Mouse (Mus musculus): Measurements from ENCODE around the gene Rras2.

Gene Rras2

GRCm38 (mm10) chr7:114110500-114110899 lies 7.1 kb downstream of the Rras2 start:
- DNase-seq: no peak

GRCm38 (mm10) chr7:114105886-114106285 lies 11.7 kb downstream of the Rras2 start:
- no peak for DNase-seq

DNA sequence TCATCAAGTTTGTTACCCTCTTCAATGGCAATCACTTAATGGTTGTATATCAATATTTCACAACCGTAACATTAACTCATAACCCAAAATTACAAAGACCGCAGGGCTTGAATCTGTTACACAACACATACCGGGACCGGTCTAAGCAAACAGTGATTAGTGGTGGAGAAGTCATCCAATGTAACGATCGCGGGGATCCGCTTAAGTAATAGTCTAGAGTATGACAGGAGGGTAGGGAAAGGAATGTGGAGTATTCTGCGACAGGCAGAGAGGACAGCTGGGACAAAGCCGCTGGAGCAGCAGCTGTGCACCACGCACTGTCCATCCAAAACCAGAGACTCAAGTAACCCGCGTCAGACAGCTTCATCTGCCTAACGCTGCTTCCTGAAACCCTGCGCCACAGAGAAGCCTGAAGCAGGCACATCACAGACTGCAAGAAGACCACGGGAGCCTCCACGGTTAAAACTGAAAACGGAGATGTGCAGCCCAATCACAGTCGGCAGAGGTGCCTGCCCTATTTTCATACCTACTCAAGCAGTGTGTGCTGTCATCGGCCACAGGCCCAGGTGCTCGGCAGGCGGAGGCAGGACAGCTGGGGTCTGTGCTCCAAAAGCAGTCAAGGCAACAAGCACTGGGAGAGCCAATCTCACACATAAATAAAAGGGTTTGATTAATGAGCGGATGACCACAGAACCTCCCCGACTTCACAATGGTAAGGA lies 13.8 kb downstream of the Rras2 start:
- no peak for DNase-seq

GRCm38 (mm10) chr7:114103152-114103551 lies 14.4 kb downstream of the Rras2 start:
- DNase-seq: no peak

- no peak for DNase-seq
These were observed 15.0 kb downstream of the Rras2 start for GRCm38 (mm10) chr7:114102609-114103008.

GRCm38 (mm10) chr7:114101412-114101811 lies 16.2 kb downstream of the Rras2 start:
- DNase-seq: no peak

- no peak for DNase-seq
These were observed 23.9 kb downstream of the Rras2 start for GRCm38 (mm10) chr7:114093548-114094174.

DNA sequence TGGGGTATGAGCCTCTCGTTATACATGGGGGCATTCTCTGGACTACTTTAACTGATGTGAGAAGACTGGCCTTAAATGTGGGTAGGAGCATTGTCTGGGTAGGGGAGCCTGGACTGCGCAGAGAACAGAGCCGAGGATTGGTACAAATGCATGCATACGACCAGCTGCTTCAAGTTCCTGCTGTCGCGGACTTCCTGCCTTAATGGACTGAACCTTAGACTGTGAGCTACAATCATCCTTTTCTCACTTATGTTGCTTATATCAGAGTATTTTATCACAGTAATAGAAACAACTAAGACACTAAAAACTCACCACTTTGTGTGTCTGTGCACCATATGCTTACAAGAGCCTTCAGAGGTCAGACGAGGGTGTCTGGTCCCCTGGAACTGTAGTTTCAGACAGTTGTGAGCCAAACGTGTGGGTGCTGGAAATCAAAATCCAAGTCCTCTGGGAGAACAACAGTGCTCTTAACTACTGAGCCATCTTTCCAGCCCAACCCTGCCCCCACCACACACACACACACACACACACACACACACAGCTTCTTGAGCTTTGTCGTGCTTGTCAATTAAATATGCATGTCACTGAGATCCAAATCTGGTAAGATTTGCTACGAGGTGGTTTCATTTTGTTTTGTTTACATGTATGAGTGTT lies 26.6 kb downstream of the Rras2 start:
- no peak for DNase-seq

- no peak for DNase-seq
These were observed 27.4 kb downstream of the Rras2 start for GRCm38 (mm10) chr7:114090231-114090630.

DNA sequence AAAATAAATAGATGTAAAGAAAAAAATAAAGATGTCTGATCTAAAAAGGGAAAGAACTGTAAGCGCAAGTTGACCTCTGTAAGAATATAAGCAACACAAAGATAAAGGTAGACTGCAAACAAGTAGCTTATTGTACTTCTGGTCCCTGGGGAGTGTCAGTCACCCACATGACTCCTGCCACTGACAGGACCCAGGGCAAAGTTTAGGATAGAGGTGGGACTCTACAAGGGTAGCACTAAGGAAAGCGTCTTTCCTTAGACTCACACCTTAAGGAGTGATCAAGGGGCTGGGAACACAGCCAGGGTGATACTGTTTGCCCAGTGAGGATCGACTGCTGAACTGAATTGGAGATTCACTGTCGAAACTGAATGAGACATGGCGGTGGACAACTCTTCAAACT lies 28.7 kb downstream of the Rras2 start:
- no peak for DNase-seq

GRCm38 (mm10) chr7:114087986-114088385 lies 29.6 kb downstream of the Rras2 start:
- DNase-seq: no peak

GRCm38 (mm10) chr7:114087341-114087740 lies 30.2 kb downstream of the Rras2 start:
- DNase-seq: no peak

DNA sequence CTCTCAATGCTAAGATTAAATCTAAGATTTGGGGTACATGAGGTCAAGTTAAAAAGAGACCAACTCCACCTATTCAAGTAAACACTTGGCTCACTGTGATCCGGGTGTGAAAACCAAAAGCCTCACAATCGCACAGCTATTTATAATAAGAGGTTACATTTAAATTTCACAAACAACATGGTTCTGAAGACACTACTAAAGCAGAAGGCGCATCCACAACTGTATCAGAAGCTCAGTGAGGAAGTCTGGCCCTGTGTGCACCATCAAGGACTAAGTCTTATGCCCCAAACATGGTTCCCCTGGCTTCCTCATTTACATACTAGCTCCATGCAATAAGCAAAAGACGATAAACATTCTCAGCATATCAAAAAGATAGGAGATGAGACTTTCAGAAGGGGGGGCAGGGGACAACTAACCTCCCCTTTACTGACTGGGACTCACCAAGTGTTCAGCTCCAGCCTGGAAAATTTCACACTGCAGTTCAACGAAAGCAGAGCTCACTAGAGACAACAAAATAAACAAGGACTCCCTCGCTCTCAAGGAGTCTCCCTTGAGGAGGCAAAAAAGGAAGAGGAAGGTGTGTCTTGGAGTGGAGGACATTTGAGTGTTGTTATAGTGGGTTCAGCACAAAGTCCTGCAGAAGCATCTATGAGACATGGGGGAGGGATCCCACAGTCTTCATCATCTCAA lies 31.4 kb downstream of the Rras2 start:
- no peak for DNase-seq

GRCm38 (mm10) chr7:114083760-114084159 lies 33.8 kb downstream of the Rras2 start:
- DNase-seq: no peak

DNA sequence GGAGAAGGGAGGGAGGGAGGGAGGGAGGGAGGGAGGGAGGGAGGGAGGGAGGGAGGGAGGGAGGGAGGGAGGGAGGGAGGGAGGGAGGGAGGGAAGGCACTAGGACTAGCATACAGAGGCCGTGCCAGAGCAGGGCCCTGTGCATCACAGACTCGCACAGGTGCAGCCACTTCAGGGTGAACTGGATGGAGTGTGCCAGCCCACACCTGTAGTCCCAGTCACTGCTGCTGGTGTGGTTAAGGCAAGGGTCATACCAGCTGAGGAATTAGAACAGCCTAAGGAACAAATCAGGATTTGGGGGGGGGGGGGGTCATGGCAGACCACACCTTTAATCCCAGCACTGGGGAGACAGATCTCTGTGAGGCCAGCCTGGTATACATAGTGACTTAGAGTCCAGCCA lies 34.5 kb downstream of the Rras2 start:
- no peak for DNase-seq

DNA sequence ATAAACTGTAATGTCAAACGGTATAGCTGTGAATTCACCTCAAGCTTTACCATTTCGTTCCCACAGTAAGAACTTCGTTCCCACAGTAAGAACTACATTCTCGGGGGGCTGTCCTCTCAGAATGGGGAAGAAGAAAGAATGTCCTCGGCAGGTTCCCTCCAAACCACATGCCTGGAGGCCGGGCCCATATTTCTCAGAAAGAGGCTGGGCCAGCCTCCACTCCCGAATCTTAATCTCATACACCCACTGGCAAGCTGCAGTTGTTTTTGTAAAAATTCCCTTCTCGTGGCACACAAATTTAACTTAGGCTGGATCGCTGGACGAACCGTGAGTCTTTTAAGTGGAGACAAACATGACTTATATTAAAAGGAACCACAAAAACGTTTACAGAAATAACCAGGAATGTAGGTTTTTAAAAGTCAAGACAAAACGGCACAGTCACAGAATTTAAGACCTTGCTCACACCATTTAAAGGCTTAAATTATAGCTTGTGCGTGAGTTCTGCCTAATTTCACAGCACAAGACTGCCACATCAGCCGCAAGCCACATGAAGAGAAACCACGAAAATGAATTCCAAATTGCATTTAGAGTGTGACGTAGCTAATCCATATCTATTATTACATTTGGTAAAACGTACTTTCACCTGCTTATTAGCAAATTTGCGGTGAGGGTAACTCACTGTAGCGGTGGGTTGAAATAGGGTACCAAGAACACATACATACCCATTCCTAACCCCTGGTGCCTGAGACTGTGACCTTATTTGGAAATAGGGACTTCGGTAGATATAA lies 35.8 kb downstream of the Rras2 start:
- DNase-seq: no peak

DNA sequence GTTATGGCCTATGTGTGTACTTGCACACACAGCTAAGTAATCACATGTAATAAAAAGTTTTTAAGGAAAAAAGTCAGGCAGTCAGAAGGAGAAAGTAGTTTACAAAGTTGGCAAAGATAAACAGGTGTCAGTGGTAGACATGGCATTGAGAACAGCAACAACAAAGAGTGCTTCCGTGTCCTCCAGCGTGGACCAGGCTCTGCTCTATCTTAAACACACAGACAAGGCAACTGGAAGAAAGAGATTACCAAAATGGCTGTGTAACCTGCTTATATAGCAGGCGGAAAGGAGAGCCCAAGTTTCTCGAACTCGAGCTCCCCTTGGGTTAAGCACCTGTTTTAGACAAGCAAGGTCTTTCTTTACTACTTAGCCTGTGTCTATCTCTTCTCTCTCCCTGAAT lies 37.3 kb downstream of the Rras2 start:
- no peak for DNase-seq

DNA sequence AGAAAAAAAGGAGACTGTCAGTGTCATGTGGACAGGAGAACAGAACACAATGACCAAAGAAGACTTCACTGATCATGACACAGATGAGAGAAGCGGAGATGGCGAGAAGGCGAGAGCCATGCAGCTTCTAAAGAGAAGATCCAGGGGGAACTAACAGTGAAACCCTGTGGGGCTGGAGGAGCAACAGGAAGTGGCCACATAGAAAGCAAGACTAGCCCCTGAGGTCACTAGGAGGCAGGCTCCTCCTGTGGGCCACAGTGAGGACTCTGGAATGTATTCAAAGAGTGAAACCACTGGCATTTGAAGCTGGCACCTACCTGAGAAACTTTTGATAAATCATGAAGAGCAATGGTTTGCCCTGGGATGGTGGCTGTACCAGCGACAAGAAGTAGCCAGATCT lies 38.2 kb downstream of the Rras2 start:
- no peak for DNase-seq

DNA sequence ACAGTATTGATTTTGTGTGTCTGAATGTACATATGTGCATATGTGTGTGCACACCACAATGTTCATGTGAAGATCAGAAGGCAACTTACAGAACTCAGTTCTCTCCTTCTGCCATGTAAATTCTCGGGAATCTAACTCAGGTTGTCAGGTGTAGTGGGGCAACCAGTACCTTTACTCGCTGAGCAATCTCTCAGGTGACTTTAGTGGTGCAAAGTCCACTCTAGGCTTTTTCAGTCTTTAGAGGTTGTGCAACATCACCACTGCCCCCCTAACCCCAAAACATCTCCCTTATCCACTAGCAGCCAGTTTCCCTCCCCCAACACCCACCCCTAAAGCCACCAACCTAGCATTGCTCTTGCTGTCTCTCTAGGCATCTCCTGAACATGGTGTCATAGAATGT lies 43.0 kb downstream of the Rras2 start:
- peak; percentile 31 for DNase-seq

DNA sequence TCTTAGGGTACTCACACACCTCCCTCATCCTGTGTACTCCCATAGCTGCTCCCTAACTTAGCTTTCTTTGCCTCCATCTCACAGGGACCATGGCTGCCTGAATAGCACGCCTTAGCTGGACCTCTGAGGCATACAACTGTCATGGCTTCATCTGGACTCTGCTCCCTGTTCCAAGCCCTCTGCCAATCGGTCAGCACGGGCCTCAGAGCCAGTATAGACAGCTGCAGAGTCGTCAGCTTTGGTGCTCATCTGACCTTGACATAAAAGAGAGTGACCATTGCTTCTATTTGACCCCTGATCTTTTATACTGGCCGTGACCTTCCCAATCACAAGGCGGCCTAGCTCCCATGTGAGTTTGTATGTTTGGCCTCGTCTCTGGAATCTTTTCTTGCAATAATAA lies 43.4 kb downstream of the Rras2 start:
- peak; percentile 64 for DNase-seq

- DNase-seq: no peak
These were observed 45.5 kb downstream of the Rras2 start for GRCm38 (mm10) chr7:114071851-114072616.

DNA sequence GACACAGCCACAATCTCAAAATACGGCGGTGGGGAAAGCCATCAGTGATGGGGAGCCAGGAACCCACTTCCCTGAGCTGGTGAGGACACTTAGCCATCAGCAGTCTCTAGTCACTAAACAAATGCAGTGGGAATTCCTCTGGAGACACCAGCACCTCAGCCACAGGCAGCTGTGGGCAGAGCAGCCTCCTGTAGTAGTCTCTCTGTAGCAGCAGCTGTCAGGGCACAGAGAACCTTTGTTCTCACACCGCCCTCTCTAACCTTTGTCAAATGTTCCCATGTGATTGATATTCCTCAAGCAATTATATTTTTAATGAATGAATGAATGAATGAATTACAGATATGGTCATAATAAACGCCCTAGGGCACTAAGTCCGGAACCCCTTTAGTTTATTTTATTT lies 46.2 kb downstream of the Rras2 start:
- no peak for DNase-seq

All from kidney, adult 9 months (tissue).